In genomic region chr2:130068228-130068627, GRCm38 (mm10) we compare ENCODE assay signal across 8 mouse cellular contexts. TPM values are rescaled to one million over a fixed set of nuclear protein-coding genes. Genes with fewer than 3 reads are reported as not detected.
DNase-seq lines count a peak whose midpoint lies in the region; ATAC-seq lines count a peak whose summit lies in the region.

No protein-coding gene starts in this region.

- no peak overlapping the region for H3K27ac ChIP-seq in midbrain, embryonic 13.5 days
- no peak overlapping the region for H3K27ac ChIP-seq in midbrain, embryonic 15.5 days
- H3K27ac ChIP-seq in forebrain, embryonic 11.5 days (ENCODE audit: low read depth, low read length) = no peak overlapping the region

- H3K4me3 ChIP-seq in midbrain, embryonic 13.5 days (replicated peaks) = no peak overlapping the region
- no peak overlapping the region for H3K4me3 ChIP-seq in midbrain, embryonic 15.5 days
- no peak overlapping the region for H3K4me3 ChIP-seq in forebrain, embryonic 11.5 days (ENCODE audit: low read depth, low read length)

- no peaks in the 10 kb centered on the region for H3K36me3 ChIP-seq in midbrain, embryonic 13.5 days
- no peaks in the 10 kb centered on the region for H3K36me3 ChIP-seq in midbrain, embryonic 15.5 days (replicated peaks)
- no peaks in the 10 kb centered on the region for H3K36me3 ChIP-seq in forebrain, embryonic 11.5 days (ENCODE audit: control insufficient read depth, insufficient read depth, low read length)

- DNase-seq in frontal cortex, postnatal 25 days (ENCODE audit: low spot score in 2 of 2) = no peak
- peak; percentile 17 for DNase-seq in c-Kit-positive CD71-negative TER-119-negative erythroid progenitor cells, embryonic 14.5 days (ENCODE audit: low read depth)
- DNase-seq in layer of hippocampus, adult 9-11 months = peak; percentile 22
- peak; percentile 33 for DNase-seq in telencephalon, adult 2 months (ENCODE audit: low read depth, low spot score)
- no peak for DNase-seq in forebrain, embryonic 11.5 days (ENCODE audit: low spot score)

- H3K4me1 ChIP-seq in midbrain, embryonic 13.5 days (replicated peaks) = no peaks in the 10 kb centered on the region
- H3K4me1 ChIP-seq in midbrain, embryonic 15.5 days = no peaks in the 10 kb centered on the region
- no peaks in the 10 kb centered on the region for H3K4me1 ChIP-seq in forebrain, embryonic 11.5 days (replicated peaks; ENCODE audit: control insufficient read depth, insufficient read depth, low read length)

- no peak overlapping the region for H3K4me2 ChIP-seq in midbrain, embryonic 13.5 days (replicated peaks)
- no peak overlapping the region for H3K4me2 ChIP-seq in midbrain, embryonic 15.5 days
- H3K4me2 ChIP-seq in forebrain, embryonic 11.5 days (ENCODE audit: low read depth, low read length, severe bottlenecking) = no peak overlapping the region

- ATAC-seq in frontal cortex, adult (ENCODE audit: low TSS enrichment) = peak; percentile 88; the same call in 1 of the 2 replicates
- ATAC-seq in midbrain, embryonic 13.5 days = 0 out of 2 replicates have a peak, but pooled peaks have one; percentile 27
- ATAC-seq in midbrain, embryonic 15.5 days (replicated peaks) = no peak
- ATAC-seq in forebrain, embryonic 11.5 days (replicated peaks; ENCODE audit: low FRiP score) = no peak

- no peak overlapping the region for H3K9ac ChIP-seq in midbrain, embryonic 13.5 days (replicated peaks)
- no peak overlapping the region for H3K9ac ChIP-seq in midbrain, embryonic 15.5 days
- H3K9ac ChIP-seq in forebrain, embryonic 11.5 days (ENCODE audit: low read length) = no peak overlapping the region

- H3K9me3 ChIP-seq in midbrain, embryonic 13.5 days = no peaks in the 10 kb centered on the region
- H3K9me3 ChIP-seq in midbrain, embryonic 15.5 days = no peaks in the 10 kb centered on the region
- H3K9me3 ChIP-seq in forebrain, embryonic 11.5 days (ENCODE audit: control insufficient read depth, low read length) = no peaks in the 10 kb centered on the region

- WGBS in midbrain, embryonic 13.5 days = 31% methylated on average over 3 of the region's 3 CpGs
- WGBS in midbrain, embryonic 15.5 days = 22% methylated on average over 3 of the region's 3 CpGs
- 29% methylated on average over 3 of the region's 3 CpGs for WGBS in forebrain, embryonic 11.5 days

- H3K27me3 ChIP-seq in midbrain, embryonic 13.5 days = no peaks in the 10 kb centered on the region
- no peaks in the 10 kb centered on the region for H3K27me3 ChIP-seq in midbrain, embryonic 15.5 days (replicated peaks)
- H3K27me3 ChIP-seq in forebrain, embryonic 11.5 days (ENCODE audit: control insufficient read depth, insufficient read depth, low read length) = no peaks in the 10 kb centered on the region

RNA-seq across cellular contexts. Expression of gene Tgm6, which starts 44.0 kb away (rescaled TPM):
- polyA plus RNA-seq in midbrain, embryonic 13.5 days (2015; fragmentation: Nextera tagmentation; extraction: Ambion mirVana) = 0.05 and 0.15 TPM in 2 replicates
- polyA plus RNA-seq in midbrain, embryonic 15.5 days (2015; fragmentation: Nextera tagmentation; extraction: Ambion mirVana) = 0.48 and 0.98 TPM in 2 replicates
- not detected in 2 replicates for polyA plus RNA-seq in forebrain, embryonic 11.5 days (2014; fragmentation: Nextera tagmentation; extraction: Ambion mirVana)

RNA-seq across cellular contexts. Expression of gene Tgm3, which starts 56.1 kb away (rescaled TPM):
- polyA plus RNA-seq in midbrain, embryonic 13.5 days (2015; fragmentation: Nextera tagmentation; extraction: Ambion mirVana) = not detected in 2 replicates
- 0.04 TPM in 1 of 2 replicates, not detected in the other for polyA plus RNA-seq in midbrain, embryonic 15.5 days (2015; fragmentation: Nextera tagmentation; extraction: Ambion mirVana)
- polyA plus RNA-seq in forebrain, embryonic 11.5 days (2014; fragmentation: Nextera tagmentation; extraction: Ambion mirVana) = not detected in 2 replicates

Comparison
In these comparisons a context has a peak if more than half of its experiments do, and no peak if none do; other contexts are left out.
1. ATAC-seq: peak in frontal cortex, adult (single experiment) and midbrain, embryonic 13.5 days (single experiment); none in midbrain, embryonic 15.5 days (single experiment) and forebrain, embryonic 11.5 days (single experiment).
2. DNase-seq: peak in c-Kit-positive CD71-negative TER-119-negative erythroid progenitor cells, embryonic 14.5 days (single experiment), layer of hippocampus, adult 9-11 months (single experiment) and telencephalon, adult 2 months (single experiment); none in frontal cortex, postnatal 25 days (0 of 2) and forebrain, embryonic 11.5 days (single experiment).